Mouse (Mus musculus): ENCODE results near the gene Zdhhc14.

GRCm38 (mm10) chr17:5519466-5519865 lies 27.1 kb downstream of the Zdhhc14 start:
- TF ChIP-seq CTCF (IDR thresholded peaks at IDR 0.05; ENCODE audit: extremely low read depth, insufficient read depth, insufficient read length, insufficient replicate concordance), result no peak
- no peak for TF ChIP-seq POLR2A (IDR thresholded peaks at IDR 0.05; ENCODE audit: low read depth, low read length)

Measured in spleen, adult 2 months (tissue).